Mouse (Mus musculus): Measurements from ENCODE around the gene L3hypdh. TPM values are rescaled to one million over a fixed set of nuclear protein-coding genes. Genes with fewer than 3 reads are reported as not detected.

Gene L3hypdh
- 19.6 and 19.9 TPM in 2 replicates for polyA plus RNA-seq (2015; fragmentation: Nextera tagmentation; extraction: Ambion mirVana)

DNA sequence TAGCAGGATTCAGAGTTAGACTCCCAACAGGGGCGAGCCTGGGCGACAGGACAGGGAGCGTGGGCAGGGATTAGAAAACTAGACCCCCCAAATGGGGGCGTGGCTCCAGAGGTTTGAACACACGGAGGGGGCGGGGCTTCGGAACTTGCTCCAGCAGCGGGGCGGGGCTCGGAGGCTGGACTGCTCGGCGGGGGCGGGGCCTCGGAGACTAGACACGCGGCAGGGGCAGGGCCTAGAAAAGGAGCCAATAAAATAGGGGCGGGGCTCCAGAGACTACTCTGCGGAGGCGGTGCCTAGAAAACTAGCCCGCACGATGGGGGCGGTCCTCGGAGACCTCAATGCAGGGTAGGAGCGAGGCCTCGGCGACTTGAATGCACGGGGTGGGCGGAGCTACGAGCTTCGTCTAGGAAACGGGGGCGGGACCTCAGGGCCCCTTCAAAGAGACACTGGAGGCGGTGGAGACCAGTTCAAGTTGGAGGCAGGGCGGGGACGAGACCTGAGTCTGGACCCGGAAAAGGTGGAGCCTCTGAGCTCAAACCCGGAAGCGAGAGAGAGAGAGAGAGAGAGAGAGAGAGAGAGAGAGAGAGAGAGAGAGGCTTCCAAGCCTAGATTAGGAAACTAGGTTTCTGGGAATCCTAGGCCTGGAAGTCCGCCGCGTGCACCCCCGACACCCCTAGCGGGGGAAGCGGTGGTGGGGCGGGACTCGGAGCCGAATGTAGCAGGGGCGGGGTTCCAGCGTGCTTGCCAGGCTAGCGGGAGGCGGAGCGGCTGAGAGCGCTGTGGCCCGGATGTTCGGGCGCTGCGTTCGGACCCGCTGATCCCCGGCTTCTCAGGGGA, at the start of gene L3hypdh, which contains the start of gene Jkamp:
L3hypdh (minus strand) TSS at position 111 of the 837 bp plus-strand sequence.
Jkamp (plus strand) TSS at position 261 of the 837 bp plus-strand sequence.
- Histone ChIP-seq H3K4me2 (peak within 1 kb of the TSS; percentile 92), H3K9ac (peak within 1 kb of the TSS; percentile 76), H3K9me3 (no peaks in the 10 kb centered on the region), H3K27ac (peak within 1 kb of the TSS; percentile 96), H3K36me3 (peaks cover 5% of the 10 kb centered on the region; the same call in 1 of the 2 replicates), H3K4me3 (peak within 1 kb of the TSS; percentile 80), H3K27me3 (no peaks in the 10 kb centered on the region), H3K4me1 (peaks cover 34% of the 10 kb centered on the region)
- WGBS: 1% methylated on average over 60 of the region's 60 CpGs
- peak; percentile 99 for ATAC-seq (ENCODE audit: insufficient number of reproducible peaks, low FRiP score, low TSS enrichment, low read depth)

DNA sequence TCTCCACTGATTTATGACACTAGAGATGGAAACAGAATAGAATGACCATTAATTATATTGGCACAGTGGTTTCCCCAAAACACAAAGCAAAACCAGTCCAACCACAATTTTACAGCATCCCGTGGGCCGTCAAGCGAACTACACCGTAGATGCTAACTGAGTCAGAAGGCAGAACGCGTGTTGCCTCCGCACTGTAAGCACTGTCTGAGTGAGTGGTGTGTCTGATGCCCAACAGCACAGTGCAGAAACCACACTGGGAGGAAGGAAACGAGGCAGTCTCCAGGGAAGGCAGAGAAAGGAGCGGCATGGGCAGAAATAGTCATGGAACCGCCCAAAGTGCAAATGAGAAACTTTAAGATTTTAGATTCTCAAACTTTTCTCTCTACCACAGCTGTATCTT, 44.0 kb upstream of the L3hypdh start:
- Histone ChIP-seq H3K4me3 (no peak overlapping the region), H3K4me2 (no peak overlapping the region), H3K27ac (no peak overlapping the region), H3K9me3 (no peaks in the 10 kb centered on the region), H3K36me3 (no peaks in the 10 kb centered on the region), H3K9ac (no peak overlapping the region), H3K27me3 (no peaks in the 10 kb centered on the region), H3K4me1 (no peaks in the 10 kb centered on the region)
- ATAC-seq (ENCODE audit: insufficient number of reproducible peaks, low FRiP score, low TSS enrichment, low read depth): no peak
- WGBS: 78% methylated on average over 10 of the region's 10 CpGs

DNA sequence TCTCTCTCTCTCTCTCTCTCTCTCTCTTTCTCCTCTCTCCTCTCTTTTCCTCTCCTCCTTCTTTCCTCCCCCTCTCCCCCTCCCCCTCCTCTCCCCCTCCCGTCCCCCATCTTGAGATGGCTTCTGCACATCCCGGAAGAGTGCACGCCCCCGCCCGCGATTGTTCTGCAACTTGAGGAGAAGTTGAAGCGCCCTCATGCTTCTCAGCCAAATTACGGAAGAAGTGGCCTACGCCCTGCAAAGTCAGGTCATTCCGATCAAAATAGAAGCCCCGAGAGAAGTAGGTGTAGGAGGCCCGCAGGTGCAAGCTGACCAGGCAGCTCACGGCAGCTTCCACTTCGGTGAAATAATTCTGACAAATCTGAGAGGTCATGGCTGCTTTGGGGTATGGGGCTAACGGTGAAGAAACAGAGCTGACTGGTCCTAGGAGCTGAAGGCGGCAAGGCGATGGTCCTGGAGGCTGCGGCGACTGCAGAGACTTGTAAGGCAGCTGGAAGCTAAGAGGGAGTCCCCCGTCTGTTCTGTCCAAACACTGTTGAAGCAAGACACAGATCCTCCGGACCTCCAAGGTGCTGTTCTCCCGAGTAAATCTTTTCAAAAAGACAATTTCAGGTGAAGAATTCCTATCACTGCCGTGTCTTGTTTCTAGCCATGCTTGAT, 30.6 kb upstream of the L3hypdh start:
- WGBS: 76% methylated on average over 20 of the region's 23 CpGs
- Histone ChIP-seq H3K27ac (no peak overlapping the region), H3K4me1 (no peaks in the 10 kb centered on the region), H3K4me3 (no peak overlapping the region), H3K27me3 (no peaks in the 10 kb centered on the region), H3K4me2 (no peak overlapping the region), H3K36me3 (no peaks in the 10 kb centered on the region), H3K9ac (no peak overlapping the region), H3K9me3 (no peaks in the 10 kb centered on the region)
- no peak for ATAC-seq (ENCODE audit: insufficient number of reproducible peaks, low FRiP score, low TSS enrichment, low read depth)

DNA sequence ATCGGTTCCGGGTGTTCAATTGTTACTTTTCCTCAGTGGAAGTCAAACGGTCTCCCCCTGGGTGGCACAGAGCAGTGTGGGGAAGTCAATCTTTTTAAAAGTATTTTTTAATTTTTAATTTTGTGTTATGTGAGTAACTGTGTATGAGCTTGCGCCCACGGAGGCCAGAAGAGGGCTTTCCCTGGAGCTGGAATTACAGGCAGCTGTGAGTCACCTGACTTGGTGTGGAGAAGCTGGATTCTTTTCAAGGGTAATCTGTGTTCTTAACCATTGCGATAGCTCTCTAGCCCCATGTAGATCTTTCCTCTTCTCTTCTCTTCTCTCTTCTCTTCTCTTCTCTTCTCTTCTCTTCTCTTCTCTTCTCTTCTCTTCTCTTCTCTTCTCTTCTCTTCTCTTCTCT, 29.9 kb upstream of the L3hypdh start:
- no peak for ATAC-seq (ENCODE audit: insufficient number of reproducible peaks, low FRiP score, low TSS enrichment, low read depth)
- Histone ChIP-seq H3K4me2 (no peak overlapping the region), H3K9me3 (no peaks in the 10 kb centered on the region), H3K27ac (no peak overlapping the region), H3K36me3 (no peaks in the 10 kb centered on the region), H3K27me3 (no peaks in the 10 kb centered on the region), H3K9ac (no peak overlapping the region), H3K4me1 (no peaks in the 10 kb centered on the region), H3K4me3 (no peak overlapping the region)
- 58% methylated on average over 6 of the region's 6 CpGs for WGBS

DNA sequence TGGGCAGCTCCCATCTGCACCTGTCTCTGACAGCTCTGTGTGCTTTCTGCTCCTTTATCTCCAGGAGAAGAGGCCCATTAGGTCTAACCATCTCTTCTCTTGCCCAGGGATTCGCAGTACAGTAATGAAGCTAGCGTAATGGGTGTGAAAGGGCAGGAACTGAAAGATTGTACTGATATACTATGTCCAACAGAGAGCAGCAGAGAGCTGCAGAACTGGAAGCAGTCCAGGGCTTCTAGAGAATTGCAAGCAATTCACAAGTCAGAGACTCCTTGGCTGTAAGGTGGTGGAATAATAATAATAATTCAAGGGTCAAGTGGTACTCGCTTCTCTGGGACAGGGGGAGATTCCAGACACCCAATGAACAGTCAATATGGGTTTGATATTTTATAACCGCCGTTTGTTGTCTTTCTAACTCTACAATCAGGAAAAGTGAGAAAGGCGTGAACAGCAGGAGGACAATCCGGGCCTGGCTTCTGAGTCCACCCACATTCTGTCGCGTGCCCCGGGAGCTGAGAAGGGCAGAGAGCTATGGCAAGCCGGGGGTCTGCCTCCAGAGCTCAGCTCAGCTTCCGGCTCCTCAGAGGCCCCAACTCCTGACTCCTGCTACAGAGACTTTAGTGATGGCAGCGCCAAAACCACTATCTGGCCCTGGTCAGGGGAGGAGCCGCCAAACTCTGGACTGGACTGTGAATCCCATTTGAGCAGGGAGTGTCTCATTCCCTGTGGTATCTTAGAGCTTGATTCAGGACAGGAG, 19.5 kb upstream of the L3hypdh start:
- Histone ChIP-seq H3K36me3 (peaks cover 13% of the 10 kb centered on the region), H3K4me1 (no peaks in the 10 kb centered on the region), H3K4me3 (no peak overlapping the region), H3K27me3 (no peaks in the 10 kb centered on the region), H3K27ac (no peak overlapping the region), H3K9ac (no peak overlapping the region), H3K9me3 (no peaks in the 10 kb centered on the region), H3K4me2 (no peak overlapping the region)
- ATAC-seq (ENCODE audit: insufficient number of reproducible peaks, low FRiP score, low TSS enrichment, low read depth): no peak
- WGBS: 30% methylated on average over 14 of the region's 14 CpGs

DNA sequence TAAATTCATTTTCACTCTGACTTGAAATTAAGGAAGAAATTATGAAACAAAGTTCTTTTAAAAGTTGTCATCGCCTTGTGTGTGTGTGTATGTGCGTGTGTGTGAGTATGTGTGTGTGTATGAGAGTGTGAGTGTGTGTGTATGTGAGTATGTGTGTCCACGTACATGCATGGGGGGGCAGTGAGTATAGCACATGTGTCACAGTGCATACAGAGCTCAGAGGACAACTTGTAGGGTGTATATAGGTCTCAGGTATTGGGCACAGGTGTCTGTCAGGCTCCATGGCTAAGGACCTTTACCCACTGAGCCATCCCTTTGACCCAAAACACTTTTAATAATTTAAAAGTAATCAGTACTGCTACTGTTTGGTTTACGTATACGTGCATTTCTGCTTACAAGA, 18.8 kb upstream of the L3hypdh start:
- H3K4me3 ChIP-seq: no peak overlapping the region
- whole genome bisulfite sequencing: 78% methylated on average over 5 of the region's 5 CpGs
- H3K27ac ChIP-seq: no peak overlapping the region
- no peaks in the 10 kb centered on the region for H3K9me3 ChIP-seq
- H3K27me3 ChIP-seq: no peaks in the 10 kb centered on the region
- H3K36me3 ChIP-seq: peaks cover 13% of the 10 kb centered on the region
- H3K4me2 ChIP-seq: no peak overlapping the region
- ATAC-seq (ENCODE audit: insufficient number of reproducible peaks, low FRiP score, low TSS enrichment, low read depth): no peak
- no peaks in the 10 kb centered on the region for H3K4me1 ChIP-seq
- H3K9ac ChIP-seq: no peak overlapping the region

DNA sequence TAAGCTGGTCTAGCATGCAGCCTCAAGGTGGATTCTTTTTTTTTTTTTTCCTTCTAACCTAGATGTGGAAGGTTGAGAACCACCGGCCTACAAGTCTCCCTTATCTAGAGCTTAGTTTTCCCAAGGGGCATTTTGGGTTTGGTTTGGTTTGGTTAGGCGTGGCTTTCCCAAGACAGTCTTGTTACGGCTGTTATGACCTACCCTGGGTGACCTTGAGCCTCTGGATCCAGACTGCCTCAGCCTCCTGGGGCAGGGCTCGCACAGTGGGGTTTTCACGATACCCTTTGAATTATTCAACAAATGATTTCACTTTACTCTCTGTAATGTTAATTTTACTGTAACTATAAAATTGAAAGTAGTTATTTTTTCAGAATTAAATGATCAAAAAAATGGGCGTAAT, 17.5 kb upstream of the L3hypdh start:
- 76% methylated on average over 6 of the region's 6 CpGs for WGBS
- Histone ChIP-seq H3K36me3 (peaks cover 19% of the 10 kb centered on the region), H3K4me2 (no peak overlapping the region), H3K27ac (no peak overlapping the region), H3K9me3 (no peaks in the 10 kb centered on the region), H3K4me1 (no peaks in the 10 kb centered on the region), H3K9ac (no peak overlapping the region), H3K27me3 (no peaks in the 10 kb centered on the region), H3K4me3 (no peak overlapping the region)
- ATAC-seq (ENCODE audit: insufficient number of reproducible peaks, low FRiP score, low TSS enrichment, low read depth): no peak

DNA sequence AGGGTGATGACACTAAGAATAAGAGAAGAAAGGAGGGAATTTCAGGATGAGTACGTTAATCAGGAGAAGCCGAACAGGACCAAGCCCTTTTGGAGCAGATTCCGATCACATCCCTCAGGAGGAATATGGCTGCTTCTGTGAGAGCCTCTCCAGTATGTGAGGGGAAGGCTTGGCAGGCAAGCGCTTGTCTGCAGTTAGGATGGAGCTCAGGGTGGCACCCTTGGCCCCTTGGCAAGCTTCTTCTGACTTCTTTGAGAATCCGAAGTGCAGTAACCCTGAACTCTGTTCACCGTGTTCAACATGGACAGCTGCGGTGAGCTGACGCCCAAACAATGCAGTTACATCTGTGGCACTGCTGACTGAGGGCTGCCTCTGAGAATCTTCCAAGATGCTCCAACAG, 11.7 kb upstream of the L3hypdh start:
- 92% methylated on average over 8 of the region's 8 CpGs for WGBS
- ATAC-seq (ENCODE audit: insufficient number of reproducible peaks, low FRiP score, low TSS enrichment, low read depth): no peak

DNA sequence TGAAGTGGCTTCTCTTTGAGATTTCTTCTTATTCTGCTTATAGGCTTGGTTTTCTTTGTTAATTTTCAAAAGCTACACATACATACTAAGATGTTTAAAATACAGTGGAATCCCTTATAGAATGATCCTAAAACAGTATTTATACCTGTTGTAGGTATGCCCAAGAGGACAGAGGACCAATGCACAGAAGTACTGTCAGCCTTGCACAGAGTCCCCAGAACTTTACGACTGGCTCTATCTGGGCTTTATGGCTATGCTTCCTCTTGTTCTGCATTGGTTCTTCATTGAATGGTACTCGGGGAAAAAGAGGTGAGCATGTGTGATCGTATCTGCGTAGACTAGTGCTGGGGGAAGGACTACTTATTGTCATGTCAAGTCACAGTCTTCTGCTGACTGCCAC, 4.6 kb upstream of the L3hypdh start:
- no peak overlapping the region for H3K4me2 ChIP-seq
- WGBS: 88% methylated on average over 4 of the region's 4 CpGs

More for the DNA sequence above, 11.7 kb upstream of the L3hypdh start:
- no peak overlapping the region for H3K4me3 ChIP-seq
- no peak overlapping the region for H3K27ac ChIP-seq
- H3K4me1 ChIP-seq: no peaks in the 10 kb centered on the region
- no peak overlapping the region for H3K9ac ChIP-seq
- no peaks in the 10 kb centered on the region for H3K9me3 ChIP-seq
- no peaks in the 10 kb centered on the region for H3K27me3 ChIP-seq
- peaks cover 73% of the 10 kb centered on the region for H3K36me3 ChIP-seq
- H3K4me2 ChIP-seq: no peak overlapping the region

DNA sequence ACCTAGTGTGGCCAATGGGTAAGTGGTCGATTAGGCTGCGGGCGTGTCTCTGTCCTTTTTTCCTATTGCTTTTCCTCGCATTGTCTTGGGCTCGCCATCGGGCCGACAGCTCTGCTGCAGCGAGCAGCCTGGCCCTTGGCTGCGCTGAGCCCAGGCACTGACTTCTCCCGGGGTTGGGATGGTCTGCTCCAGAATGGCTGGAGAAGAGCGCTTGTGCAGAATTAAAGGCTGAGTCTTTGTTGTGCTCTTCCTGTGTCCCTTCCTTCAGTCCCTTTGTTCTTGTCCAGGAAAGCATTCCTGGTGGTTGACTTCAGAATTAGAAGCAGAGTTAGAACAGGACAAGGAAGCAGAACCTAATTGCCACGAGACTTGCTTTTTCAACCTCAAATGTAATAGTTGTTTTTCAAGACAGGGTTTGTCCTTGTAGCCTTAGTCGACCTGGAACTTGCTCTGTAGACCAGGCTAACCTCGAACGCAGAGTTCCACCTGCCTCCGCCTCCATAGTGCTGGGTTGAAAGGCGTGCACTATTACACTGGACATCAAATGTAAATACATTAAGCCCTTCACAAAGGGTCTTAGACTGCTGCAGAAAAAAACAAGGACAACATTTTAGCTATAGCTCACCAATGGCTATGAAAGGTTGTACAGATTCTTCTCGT, 1.1 kb upstream of the L3hypdh start:
- Histone ChIP-seq H3K4me1 (peaks cover 34% of the 10 kb centered on the region), H3K9ac (peak overlapping the region; percentile 76), H3K27me3 (no peaks in the 10 kb centered on the region), H3K36me3 (peaks cover 6% of the 10 kb centered on the region; the same call in 1 of the 2 replicates), H3K9me3 (no peaks in the 10 kb centered on the region), H3K4me3 (peak overlapping the region; percentile 80), H3K27ac (peak overlapping the region; percentile 96), H3K4me2 (peak overlapping the region; percentile 63)
- WGBS: under 1% methylated on average over 18 of the region's 18 CpGs
- ATAC-seq (ENCODE audit: insufficient number of reproducible peaks, low FRiP score, low TSS enrichment, low read depth): no peak

More for the DNA sequence above, 4.6 kb upstream of the L3hypdh start:
- no peak overlapping the region for H3K27ac ChIP-seq
- peaks cover 40% of the 10 kb centered on the region for H3K36me3 ChIP-seq
- ATAC-seq (ENCODE audit: insufficient number of reproducible peaks, low FRiP score, low TSS enrichment, low read depth): no peak
- H3K9ac ChIP-seq: no peak overlapping the region
- no peaks in the 10 kb centered on the region for H3K27me3 ChIP-seq
- H3K4me1 ChIP-seq: peaks cover 15% of the 10 kb centered on the region
- no peak overlapping the region for H3K4me3 ChIP-seq
- no peaks in the 10 kb centered on the region for H3K9me3 ChIP-seq

DNA sequence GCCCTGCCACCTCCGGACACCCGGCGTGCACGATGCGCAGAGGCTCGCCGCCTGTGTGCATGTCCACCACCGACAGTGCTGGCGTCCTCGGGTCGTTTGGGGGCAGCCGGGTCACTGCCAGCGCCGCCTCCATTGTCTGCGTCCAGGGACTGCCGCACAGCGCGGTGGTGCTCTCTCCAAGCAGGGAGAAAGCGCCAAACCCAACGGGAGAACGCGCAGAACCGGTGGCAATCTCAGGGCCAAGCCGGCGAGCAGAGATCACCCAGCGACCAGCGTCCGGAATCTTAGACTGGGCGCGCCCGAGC, 263 bp downstream of the L3hypdh start:
- Histone ChIP-seq H3K27ac (peak overlapping the region; percentile 82), H3K4me2 (peak overlapping the region; percentile 92), H3K9me3 (no peaks in the 10 kb centered on the region), H3K36me3 (0 out of 2 replicates have a peak, but pooled peaks cover 2% of the 10 kb centered on the region), H3K9ac (peak overlapping the region; percentile 44), H3K4me3 (peak overlapping the region; percentile 80), H3K27me3 (no peaks in the 10 kb centered on the region), H3K4me1 (peaks cover 34% of the 10 kb centered on the region)
- ATAC-seq (ENCODE audit: insufficient number of reproducible peaks, low FRiP score, low TSS enrichment, low read depth): no peak
- WGBS: under 1% methylated on average over 31 of the region's 31 CpGs
